Mouse (Mus musculus) fat pad, adult 2 months (tissue): ENCODE measurements around the gene Cnga3.

Experiments used
- DNase-seq: peaks from one replicate; pipeline ENCODE4 v3.0.0-alpha.2; 2011; ENCODE audit warnings: low read depth, low spot score; ENCODE audit errors: extremely low read depth

The Cnga3 gene

GRCm38 (mm10) chr1:37214144-37214543 is at the start of gene Cnga3:
Cnga3 (plus strand) TSS chr1:37214434.
- no peak for DNase-seq

DNA sequence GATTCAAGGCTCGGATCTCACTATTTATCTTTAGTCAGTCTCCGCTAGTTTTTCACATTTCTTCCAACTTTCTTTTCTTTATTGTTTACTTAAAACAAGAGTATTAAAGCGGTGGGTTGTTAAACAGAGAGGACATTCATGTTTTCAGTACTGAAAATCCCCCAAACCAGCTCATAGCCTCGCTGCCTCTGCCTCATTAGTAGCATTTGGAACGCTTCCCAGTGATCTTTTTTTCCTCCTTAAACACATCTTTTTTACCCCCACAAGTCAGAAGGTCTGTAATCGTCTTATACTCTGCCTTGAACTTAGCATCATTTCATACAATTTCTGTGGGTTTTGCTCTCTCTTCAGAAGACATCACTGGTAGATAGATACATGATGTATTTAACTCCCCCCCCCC is 48.2 kb upstream of the Cnga3 start:
- DNase-seq: no peak

GRCm38 (mm10) chr1:37167918-37168317 is 46.3 kb upstream of the Cnga3 start:
- DNase-seq: no peak

- DNase-seq: no peak
Observed at GRCm38 (mm10) chr1:37177874-37178273, 36.4 kb upstream of the Cnga3 start.

GRCm38 (mm10) chr1:37179852-37180251 is 34.4 kb upstream of the Cnga3 start:
- DNase-seq: no peak

DNA sequence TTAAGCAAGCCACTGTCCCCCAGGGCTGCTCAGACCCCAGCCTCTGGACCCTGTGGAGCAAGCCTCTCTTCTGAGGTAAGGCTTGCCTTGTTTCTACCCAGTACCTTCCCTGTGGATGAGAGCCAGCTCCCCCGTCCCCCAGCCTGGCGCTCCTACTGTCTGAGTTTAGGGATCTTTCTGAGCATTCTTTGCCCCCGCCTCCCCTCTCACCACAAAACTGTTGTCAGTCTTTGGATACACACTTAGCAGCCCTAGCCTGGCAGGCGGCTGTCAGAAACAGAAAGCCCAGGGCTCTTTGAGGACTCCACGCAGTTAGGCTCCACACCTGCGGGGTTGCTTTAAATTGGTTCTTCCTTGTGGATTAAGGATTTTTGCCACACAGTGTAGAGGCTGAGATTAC is 27.2 kb upstream of the Cnga3 start:
- DNase-seq: no peak

GRCm38 (mm10) chr1:37194607-37195006 is 19.6 kb upstream of the Cnga3 start:
- no peak for DNase-seq

- DNase-seq: peak; percentile 68
Observed at GRCm38 (mm10) chr1:37201406-37201805, 12.8 kb upstream of the Cnga3 start.

GRCm38 (mm10) chr1:37207743-37208142 is 6.5 kb upstream of the Cnga3 start:
- DNase-seq: no peak

GRCm38 (mm10) chr1:37212375-37212774 is 1.9 kb upstream of the Cnga3 start:
- DNase-seq: no peak

DNA sequence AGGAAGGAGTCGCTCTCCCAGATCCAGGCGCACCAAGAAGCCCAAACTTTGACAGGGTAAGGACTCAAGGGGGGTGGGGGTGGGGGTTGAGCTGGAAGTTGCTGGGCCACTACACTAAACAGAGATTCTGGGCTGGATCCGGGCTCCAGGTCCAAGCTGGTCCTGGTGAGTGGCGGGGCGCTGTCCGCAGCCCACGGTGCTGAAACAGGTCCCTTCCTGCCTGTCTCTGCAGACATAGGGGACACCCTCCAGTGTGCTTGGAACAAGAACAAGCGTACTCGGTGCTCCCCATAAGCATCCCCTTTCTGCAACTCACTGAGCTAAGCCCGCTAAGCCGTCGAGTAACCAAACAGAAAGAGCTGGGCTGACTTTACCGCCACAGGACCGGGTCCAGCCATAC is 4.2 kb downstream of the Cnga3 start:
- no peak for DNase-seq

DNA sequence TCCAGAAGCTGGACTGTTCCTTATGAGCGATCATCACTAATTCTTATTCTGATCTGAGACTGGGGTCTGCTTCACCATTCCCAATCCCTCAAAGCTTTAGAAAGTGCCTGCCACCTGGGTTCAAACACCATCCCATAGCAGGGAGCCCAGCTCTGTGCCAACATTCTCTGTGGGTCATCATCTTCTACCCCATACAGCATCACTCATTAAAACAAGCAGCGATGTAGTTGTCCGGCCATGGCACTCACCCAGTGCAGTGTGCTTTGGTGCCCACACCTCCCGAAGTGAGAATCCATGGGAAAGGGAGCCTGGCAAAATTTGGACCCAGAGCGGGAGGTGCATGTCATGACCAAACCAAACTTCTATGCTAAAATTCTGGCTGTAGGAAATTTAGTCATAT is 5.4 kb downstream of the Cnga3 start:
- DNase-seq: no peak

GRCm38 (mm10) chr1:37220134-37220907 is 6.1 kb downstream of the Cnga3 start:
- no peak for DNase-seq

DNA sequence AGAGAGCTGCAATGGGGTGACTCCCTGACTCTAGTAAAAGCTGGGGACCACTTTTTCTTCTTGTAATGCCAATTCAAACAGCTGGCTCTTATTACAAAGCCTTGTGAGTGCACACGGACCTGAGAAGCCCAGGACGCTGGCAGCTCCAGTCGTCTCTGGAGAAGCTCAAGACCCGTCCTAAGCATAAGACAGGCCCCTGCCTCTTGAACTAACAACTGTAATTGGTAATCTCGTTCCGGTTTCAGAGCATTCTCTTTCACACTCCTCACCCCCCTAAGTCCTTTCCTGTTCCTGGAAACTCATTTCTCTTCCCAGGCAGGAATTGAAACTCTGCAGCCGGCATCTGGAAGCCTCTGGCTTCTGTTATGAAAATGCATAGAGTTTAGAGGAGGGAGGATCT is 7.8 kb downstream of the Cnga3 start:
- DNase-seq: no peak

- no peak for DNase-seq
Observed at GRCm38 (mm10) chr1:37230404-37230803, 16.2 kb downstream of the Cnga3 start.

DNA sequence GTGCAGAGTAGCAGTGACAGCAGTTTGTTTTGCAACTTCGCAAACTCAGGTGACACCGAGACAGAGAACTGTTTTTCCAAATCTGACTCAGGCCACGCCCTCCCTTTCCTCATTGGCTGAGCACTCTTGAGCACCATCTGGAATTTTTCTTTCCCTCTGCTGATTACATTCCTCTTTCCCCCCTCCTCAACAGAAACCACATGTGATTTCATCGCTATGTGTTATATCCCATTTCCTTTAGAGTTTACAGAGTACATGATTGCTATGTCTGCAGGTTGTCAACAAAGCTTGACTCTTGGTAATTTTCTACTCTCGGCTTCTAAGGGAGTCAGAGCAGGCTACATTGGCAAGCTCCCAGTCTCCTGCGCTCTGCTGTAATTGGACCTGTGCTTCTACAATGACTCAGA is 17.1 kb downstream of the Cnga3 start:
- no peak for DNase-seq

GRCm38 (mm10) chr1:37239045-37239635 is 24.9 kb downstream of the Cnga3 start:
- no peak for DNase-seq

DNA sequence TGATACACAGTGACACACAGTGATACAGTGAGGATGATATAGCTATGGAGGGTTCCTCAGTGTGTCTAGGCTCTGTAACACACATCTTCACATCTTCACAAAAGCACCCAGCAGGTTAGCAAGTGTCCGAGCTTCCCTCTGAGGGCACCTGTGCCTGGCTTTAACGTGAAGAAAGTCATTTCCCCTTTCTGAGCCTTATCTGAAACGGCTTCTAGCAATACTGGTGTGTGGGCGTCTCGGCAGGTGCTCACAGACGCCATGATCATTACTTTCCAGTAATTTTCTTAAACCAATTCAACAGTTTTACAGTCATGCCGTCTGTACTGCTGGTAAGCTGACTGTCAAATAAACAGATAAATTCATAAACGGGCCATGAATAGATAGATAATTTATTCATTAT is 28.0 kb downstream of the Cnga3 start:
- no peak for DNase-seq

DNA sequence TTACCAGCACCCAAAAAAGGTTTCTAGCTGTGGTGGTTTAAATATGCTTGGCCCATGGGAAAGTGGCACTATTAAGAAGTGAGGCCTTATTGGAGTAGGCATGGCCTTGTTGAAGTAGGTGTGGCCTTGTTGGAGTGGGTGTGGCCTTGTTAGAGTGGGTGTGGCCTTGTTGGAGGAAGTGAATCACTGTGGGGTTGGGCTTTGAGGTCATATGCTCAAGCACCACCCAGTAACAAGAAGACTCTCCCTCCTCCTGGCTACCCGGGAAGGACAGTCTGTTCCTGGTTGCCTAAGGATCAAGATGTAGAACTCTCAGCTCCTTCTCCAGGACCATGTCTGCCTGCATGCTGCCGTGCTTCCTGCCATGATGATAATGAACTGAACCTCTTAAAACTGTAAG is 32.2 kb downstream of the Cnga3 start:
- no peak for DNase-seq

GRCm38 (mm10) chr1:37248406-37248805 is 34.2 kb downstream of the Cnga3 start:
- DNase-seq: no peak

GRCm38 (mm10) chr1:37250643-37251310 is 36.5 kb downstream of the Cnga3 start:
- DNase-seq: no peak

- no peak for DNase-seq
Observed at GRCm38 (mm10) chr1:37258443-37258842, 44.2 kb downstream of the Cnga3 start.
